Mouse (Mus musculus) cerebellum, postnatal 10 days (tissue): ENCODE measurements around the gene Dock9.
"Not testable (repeated sequence)": the region's sequence is repeated elsewhere in the genome, so short reads cannot be mapped to it uniquely, and the experiment has no call there.

Experiments used
- DNase-seq, 2 experiments: peaks; one replicate each; pipeline ENCODE4 v3.0.0; 2021; ENCODE audit warnings: mixed read lengths in 2 of 2

Dock9 gene

DNA sequence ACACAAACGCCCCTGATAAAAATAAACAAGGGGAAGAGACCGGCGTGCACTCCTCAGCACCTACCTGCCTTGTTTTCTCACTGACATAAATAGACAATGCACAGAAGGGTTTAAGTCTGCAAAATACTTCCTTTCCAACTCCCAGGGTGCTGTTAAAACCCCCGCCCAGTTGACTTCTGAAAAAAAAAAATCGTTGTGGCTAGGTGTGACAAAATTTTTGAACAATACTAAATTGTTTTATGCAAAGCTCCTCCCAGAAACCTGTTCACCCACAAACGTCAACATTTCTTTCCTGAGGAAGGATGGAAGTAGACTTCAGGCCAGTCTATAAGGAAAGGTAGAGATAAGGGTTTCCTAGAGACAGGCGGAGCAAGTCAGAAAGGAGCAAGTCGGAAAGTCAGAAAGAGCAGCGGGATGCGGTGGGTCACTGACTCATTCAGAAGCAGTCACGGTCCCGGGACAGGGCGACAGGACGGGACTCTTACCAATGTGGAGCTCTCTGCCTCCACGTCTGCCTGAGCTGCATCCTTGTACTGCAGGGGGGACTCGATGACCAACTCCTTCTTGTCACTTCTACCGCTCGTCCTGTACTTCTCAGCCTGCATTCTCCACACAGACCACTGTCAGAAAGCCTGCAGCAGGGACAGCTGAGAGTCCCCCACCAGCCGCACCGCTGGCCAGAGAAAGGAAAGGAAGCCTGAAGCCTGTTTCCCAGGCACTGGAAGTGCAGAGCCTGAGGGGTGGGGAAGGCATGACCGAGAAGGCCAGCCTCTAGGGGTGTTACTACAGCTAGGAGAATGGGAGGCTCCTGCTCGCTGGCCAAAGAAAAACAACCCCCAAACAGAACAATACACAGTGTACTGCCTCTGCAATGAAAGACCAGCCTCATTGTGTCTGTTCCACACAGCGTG is 99.7 kb downstream of the Dock9 start:
- DNase-seq, result peak; percentile 27 to 31

DNA sequence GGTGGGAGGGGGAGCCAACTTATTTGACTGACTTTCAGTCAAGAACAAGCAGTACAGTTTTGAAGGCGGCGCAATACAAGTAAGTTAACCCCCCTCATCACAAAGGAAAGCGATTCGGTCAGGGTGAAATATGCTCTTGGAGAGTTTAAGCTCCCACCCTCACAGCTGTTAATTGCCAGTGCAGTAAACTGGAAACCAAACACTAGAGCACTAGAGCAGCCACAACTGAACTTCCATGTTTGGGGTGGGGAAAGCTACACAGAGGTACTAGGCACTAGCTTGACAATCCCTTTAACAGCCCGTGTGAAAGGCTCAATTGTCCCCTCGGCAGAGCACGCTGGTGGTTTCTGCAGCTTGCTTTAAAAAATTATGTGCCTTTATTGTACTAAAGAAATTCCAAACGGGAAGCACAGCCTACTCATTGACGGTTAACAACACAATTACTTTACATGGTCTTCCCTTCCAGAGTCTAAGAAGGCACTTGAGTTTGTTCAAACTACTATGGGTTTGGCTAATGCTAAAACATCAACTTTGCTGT is 100.4 kb downstream of the Dock9 start:
- no peak for DNase-seq

DNA sequence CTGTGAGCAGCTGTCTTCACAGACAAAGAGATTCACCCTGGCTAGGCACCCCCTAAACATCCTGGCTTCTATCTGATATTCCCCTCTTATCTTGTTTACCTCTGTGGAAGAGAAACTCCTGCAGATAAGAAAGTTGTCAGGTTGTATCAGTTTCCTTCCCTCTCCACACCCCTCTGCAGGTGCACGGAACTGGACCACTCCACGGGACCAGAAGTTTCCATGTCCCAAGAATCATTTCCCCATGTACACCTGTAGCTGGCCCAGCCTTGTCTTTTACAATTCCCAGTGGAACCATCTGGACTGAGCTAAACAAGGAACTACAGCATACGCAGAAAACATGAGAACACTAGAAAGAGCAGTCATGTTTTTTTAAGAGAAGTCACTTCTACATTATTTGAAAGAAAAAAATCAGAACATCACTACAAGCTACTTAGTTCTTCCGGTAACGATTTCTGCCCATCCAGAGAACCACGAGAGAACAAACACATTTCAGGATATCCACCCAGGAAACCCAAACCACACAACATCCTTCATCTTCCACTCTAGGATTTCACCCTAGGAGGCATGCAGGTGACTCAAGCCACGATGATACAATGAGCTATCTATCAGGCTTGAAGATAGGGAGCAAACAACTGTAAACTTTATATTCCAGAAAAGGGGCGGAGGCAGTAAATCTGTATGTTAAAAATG is 101.1 kb downstream of the Dock9 start:
- no peak for DNase-seq

DNA sequence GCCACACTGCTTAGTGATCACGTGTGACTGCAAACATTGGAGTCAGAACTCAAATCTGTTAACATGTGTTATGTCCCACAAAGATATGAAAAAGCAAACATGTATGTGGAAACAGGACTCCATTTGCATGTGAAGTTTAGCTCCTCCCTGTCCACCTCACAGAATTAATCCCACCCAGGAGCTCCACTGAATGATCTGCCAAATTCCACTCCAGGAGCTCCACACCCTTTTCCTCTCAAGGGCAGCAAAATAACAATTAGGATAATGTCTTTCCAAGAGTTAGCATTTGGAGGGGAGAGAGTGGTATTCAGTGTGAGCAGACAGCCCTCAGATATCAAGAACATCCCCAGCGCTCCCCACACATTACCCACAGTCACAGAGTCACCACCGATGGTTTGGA is 102.9 kb downstream of the Dock9 start:
- no peak for DNase-seq

DNA sequence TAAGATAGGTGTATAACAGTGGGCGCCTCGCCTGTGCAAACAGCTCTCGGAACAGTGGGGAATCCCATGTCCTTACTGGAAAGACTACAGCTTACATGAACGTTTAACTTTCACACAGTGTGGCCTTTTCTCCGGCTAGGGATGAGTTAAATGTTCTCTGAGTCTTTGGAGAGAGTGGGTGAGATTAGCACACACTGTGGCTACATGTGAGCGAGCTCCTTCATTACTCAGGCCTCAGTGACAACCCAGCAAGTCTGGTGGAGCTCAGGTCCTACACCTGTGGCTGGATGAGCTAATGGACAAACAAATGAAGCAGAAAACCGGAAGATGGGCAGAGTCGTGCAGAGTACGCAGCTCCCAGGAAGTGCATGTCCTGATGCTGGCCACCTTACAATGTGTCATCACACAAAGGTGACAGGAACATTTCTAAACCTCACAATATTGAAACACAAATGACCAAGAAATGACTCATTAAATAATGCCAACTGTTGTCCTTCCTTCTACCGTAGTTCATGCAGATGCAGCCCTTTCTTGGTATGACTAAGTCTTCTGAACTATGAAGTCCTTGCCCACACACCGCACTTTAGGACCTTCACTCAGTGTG is 103.5 kb downstream of the Dock9 start:
- DNase-seq, result no peak

DNA sequence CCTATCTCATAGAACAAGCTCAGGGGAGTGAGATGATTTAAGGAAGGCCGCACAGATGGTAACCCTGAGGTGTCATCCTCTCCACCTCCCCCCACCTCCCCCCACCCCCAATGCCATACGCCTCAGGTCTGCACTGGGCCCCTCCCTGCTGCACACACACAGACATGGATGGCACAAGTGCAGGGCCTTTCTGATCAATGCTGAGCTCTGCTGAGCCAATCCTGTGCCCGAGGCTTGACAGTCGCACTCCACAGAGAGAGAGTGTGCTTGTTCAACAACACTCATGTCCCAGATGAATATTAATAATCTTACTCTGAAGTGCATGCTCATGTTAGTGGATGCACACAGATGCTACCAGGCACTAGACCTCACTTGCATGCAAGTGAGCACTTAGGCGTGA is 108.0 kb downstream of the Dock9 start:
- DNase-seq, result not testable (repeated sequence)

DNA sequence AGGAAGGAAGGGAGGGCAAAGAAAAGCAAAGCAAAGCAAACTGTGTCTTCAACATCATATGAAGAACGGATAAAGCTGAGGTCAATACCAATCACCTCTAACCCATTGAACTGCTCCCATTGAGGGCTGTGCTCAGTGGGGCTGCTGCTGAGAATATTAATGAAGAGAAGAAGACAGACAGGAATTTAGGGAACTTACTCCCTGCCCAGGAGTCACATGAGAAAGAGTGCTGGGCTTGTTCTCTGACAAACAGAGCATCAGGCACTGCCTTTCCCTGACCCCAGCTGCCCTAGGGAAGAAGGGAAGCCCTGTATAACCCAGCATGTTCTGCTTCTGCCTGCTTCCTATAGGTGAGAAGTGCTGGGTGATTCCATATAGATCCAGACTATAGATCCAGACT is 109.5 kb downstream of the Dock9 start:
- DNase-seq, result no peak

DNA sequence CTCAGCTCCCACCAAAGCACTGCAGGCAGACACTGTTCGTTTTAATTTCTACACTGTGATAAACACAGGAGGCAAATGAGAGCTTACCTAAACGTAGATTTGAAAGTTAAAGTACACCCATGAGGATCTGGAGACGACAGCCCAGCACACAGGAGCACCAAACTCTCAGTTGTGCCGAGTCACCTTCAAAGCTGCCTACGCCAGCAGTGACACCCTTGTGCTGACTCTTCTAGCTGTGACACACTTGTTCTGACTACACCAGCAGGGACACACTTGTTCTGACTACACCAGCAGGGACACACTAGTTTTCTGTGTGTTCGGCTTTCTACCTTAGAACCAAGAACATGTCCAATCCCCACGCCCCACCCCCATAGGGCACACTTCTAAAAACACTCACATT is 110.4 kb downstream of the Dock9 start:
- DNase-seq, result no peak

DNA sequence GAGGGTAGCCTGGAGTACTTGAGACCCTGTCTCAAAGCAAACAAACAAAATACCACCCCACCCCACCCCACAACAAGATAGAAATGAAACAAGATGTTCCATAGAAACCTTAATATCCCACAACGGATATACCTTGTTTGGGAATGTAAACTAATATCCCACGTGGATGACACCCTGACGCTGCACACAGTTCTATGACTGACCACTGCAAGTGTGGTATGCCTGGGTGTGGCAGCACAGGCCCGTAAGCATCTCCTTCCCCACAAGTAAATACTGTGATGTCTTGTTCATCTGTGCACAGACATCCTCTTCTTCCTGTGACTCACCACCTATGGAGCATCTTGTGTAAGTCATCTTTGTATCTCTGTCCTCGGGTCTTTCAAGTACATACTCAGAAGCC is 118.7 kb downstream of the Dock9 start:
- DNase-seq, result no peak

DNA sequence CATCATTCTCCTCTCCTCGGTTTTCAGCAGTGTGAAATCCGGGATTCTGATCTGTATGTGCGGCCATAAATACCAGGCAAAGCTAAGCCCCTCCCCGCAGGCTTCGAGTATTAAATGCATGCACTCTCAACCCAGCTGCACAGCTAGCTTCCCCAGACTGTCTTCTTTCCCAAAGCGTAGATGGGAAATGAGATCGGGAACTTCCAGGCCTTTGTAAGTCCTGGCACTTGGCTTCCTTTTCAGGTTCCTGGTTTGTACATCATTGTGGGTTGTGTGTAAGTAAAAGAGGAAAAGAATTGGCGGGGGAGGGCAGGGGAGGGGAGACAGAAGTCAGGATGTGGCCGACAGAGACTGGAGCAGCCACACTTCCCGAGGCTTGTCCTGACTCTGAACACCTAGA is 119.2 kb downstream of the Dock9 start:
- DNase-seq, result no peak

DNA sequence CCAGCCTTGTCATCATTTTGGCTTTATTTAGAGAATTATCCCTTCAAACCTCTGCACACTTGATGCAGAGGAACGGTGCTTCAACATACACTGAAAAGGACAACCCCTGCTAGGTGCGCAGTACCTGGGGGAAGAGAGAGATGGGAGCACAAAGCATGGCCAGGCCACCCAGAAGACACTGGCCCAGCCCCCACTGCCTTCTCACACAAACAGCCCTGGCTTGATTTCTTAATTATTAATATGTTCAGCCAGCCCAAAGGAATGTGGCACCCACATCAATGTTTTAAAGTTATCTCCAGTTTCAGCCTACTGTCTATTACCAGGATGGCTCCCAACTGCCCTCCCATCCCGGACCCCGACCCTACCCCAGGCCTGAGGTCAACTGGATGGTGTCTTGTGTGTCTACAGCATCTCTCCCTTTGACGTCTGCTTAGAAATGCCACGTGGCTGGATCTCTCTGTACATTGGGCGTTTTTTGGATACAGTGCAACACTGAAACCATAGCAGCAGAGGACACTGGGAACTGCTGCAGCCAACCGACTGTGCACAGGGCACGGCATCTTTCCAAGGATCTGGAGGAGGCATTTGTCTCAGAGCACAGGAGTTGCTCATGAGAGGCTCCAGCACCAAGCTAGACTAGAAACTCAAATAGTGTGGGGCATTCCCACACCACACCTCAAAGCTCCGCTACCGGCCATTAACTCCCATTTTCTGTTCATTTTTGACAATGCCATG is 120.9 kb downstream of the Dock9 start:
- peak; percentile 31 for DNase-seq

DNA sequence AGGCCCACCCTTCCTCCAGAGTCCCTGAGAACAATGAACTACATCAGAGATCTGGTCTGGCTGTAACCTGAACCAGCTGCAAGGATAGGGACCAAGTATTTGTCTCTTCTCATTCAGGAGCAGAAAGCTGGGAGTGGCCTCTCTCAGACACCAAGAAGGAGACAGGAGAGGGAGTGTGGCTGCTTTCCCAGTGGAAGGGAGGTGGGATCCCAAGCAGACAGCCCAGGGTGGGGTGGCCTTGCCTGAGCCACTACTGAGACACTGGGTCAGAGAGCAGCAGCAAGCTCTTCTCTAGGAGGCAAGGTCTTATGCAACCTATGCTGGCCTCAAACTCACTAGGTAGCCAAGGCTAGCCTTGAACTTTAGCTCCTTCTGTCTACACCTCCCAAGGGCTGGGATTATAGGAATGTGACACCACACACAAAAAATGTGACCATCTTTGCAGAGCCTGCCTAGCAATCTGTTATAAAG is 121.5 kb downstream of the Dock9 start:
- no peak for DNase-seq

DNA sequence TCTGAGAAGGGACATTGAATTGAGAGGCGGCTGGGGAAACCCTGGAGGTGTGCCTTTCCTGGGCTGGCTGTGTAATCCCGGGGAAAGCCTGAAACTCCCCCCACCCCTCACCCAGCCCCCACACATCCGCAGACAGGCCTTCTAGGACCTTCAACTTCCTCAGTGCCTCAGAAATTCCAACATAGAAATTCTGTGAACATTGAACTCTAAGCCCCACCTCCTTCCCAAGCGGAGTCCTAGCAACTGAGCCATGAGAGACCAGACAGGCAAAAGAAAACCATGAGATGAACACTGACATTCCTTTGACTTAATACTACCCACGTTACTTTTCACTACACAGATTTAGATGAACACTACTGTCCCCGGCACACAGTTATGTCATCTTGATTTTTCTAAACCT is 122.1 kb downstream of the Dock9 start:
- no peak for DNase-seq

DNA sequence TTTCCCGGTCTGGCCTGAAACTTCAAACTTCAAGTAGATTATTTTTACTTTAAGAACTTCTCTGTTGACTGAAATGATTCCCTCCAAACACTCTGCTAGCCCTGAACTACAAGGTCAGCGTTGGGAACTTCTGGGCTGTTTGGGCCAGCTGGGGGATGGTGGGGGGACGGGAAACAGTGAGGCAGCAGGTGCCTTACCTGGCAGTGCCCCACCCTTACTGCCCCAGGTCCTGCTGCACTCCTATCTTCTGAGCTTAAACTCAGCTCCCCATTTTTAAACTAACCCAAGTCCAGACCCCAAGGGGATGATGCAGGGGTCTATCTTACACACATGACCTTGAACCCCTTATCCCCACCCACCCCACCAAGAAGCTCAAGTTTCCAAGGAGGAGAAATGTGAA is 122.5 kb downstream of the Dock9 start:
- no peak for DNase-seq

DNA sequence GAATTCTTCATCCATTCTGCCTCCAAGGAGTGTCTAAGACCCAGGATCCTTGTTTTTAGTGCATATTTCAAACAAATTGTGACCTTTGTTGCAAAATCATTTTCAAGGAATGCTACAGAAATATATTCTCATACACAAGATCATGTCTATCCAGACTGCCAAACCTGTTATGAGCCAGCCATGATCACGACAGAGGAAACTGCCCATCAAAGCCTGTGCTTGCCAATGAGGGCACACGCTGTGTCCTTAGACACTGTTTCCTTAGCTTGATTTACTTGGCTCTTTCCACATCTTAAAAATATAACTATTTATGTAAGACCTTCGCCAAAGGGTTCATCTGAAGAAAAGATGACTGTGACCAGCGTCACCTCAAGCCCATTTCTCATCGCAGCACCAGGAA is 127.6 kb downstream of the Dock9 start:
- DNase-seq, result no peak

DNA sequence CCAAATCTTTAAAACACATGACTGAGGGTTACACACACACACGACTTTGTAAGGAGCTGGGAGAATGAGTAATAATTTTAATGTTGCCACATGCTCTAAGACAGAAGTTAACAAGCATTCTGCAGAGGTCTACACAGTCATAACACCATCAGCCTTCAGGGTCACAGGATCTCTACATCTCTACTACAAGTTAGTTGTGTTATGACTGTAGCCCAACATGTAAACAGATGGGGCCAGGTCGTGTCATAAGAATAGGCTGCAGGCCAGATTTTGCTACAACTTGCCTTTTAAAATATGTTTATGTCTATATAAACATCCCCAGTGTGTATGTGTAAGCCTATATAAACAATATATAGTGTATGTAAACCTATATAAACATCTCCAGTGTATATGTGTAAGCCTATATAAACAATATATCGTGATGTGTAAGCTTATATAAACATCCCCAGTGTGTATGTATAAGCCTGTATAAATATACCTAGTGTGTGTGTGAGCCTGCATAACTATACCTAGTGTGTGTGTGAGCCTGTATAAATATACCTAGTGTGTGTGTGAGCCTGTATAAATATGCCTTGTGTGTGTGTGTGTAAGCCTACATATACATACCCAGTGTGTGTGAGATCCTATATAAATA is 130.9 kb downstream of the Dock9 start:
- no peak for DNase-seq

DNA sequence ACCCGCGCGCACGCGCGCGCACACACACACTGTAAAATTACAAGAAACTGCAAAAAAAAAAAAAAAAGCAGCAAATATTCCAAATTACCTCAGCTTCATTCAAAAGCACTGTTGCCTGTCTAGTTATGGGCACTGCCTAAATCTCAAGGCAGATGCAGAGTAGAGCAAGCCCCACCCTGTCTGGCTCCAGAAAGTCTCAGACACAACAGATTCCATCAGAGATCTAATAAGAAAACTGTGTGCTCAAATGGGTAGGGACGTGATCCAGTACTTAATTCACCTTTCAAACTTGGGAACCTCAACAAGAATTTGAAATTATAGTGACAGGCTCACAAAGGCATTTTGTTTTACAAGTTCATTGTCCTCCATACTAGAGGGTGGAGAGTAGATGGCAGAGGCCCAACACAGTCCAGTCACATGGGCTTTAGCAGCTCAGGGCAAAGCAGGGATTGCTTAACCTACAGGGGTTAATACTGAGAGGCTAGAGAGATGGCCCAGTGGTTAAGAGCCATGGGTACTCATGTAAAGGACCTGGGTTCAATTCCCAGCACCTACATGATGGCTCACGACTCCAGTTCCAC is 131.9 kb downstream of the Dock9 start:
- no peak for DNase-seq

DNA sequence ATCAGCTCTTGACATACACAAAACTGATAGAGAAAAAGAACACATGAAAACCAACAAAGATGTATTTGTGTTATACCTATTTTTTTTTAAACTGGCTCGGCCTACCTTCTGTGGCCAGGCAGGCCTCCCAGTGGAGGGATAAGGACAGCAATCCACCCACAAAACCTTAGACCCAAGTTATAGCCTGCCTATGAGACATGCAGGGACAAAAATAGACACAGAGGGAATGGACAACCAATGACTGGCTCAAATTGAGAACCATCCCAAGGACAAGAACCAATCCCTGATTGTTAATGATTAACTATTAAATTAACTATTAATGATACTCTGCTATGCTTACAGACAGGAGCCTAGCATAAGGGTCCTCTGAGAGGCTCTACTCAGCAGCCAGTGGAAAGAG is 133.7 kb downstream of the Dock9 start:
- no peak for DNase-seq

DNA sequence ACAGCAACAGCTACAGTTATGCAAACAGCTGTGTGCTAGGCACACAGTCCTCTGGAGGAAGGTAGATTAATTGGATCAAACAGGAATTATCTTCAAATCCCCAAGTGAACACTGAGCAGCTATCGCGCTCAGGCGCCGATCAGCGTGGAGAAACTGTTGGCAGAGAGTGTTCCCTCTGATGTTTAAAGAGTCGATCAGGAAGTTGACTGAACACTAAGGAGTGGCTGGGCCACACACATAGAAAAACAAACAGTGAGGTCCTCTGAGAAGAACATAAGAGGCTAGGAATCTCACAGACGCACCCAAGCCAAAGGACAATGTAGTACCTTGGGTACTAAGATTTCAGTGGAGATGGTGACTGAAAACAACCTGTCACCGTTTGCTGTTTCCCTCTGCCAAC is 136.7 kb downstream of the Dock9 start:
- no peak for DNase-seq

DNA sequence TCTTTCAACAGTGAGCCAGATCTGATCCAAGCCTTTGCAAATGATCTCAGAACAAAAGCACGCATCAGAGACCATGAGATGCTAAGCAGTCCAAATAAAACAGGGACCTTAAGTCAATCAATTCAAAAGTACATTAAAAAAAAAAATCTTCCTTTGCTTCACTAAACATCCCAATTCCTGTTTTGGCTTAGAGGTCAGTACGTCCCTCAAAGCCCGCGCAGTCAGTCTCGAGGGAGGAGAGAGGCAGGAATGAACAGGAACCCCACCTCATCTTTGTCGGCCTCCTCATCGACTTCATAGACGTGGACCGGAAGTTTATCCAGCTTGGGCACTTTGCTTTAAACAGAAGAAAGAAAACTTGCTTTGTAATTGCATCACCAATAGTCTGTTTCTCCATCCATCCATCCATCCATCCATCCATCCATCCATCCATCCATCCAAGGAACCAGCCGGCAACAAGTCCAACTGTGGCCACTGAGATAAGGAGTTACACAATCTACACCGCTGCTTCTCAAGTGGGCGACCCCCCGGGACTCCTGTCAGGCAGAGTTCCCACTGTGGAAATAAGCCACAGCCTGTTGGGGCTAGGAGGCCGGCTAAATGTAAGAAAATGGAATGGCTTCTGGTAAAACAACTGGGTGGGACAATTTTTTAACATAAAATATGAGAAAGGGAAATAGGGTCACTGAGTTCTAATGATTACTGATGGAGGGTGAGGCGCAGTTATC is 137.3 kb downstream of the Dock9 start:
- no peak for DNase-seq
